Mouse (Mus musculus): Measurements from ENCODE around the gene Eif4ebp2. TPM values are rescaled to one million over a fixed set of nuclear protein-coding genes. Genes with fewer than 3 reads are reported as not detected.

The Eif4ebp2 gene
- total RNA-seq, 2 experiments from 2014 or later, result 45.2 to 47.5 TPM

- no peak for DNase-seq (ENCODE audit: extremely low spot score in 1 of 2, low spot score in 2 of 2)
- H3K27ac ChIP-seq, result no peak overlapping the region
- TF ChIP-seq CTCF (IDR thresholded peaks at IDR 0.05), result no peak
- no peak overlapping the region for H3K4me3 ChIP-seq
- intact Hi-C loops (cut with DNase I), result no loop called here
Observed at GRCm38 (mm10) chr10:61389020-61389419, 63.4 kb downstream of the Eif4ebp2 start.

- intact Hi-C loops (cut with DNase I), result no loop called here
- no peak for TF ChIP-seq CTCF (IDR thresholded peaks at IDR 0.05)
- Histone ChIP-seq H3K4me3 (no peak overlapping the region), H3K27ac (no peak overlapping the region)
- no peak for DNase-seq (ENCODE audit: extremely low spot score in 1 of 2, low spot score in 2 of 2)
Observed at GRCm38 (mm10) chr10:61386284-61386683, 66.2 kb downstream of the Eif4ebp2 start.

- TF ChIP-seq CTCF (IDR thresholded peaks at IDR 0.05), result no peak
- no peak overlapping the region for H3K4me3 ChIP-seq
- H3K27ac ChIP-seq, result no peak overlapping the region
- intact Hi-C loops (cut with DNase I), result no loop called here
- DNase-seq (ENCODE audit: extremely low spot score in 1 of 2, low spot score in 2 of 2), result no peak
Observed at GRCm38 (mm10) chr10:61385174-61385573, 67.3 kb downstream of the Eif4ebp2 start.

- DNase-seq (ENCODE audit: extremely low spot score in 1 of 2, low spot score in 2 of 2), result peak in 1 of 2 experiments; percentile 22
- peak overlapping the region; percentile 61 for H3K4me3 ChIP-seq
- intact Hi-C loops (cut with DNase I), result no loop called here
- no peak for TF ChIP-seq CTCF (IDR thresholded peaks at IDR 0.05)
- H3K27ac ChIP-seq, result peak overlapping the region; percentile 78
Observed at GRCm38 (mm10) chr10:61383715-61384047, 68.8 kb downstream of the Eif4ebp2 start.

GRCm38 (mm10) chr10:61383021-61383714, 69.3 kb downstream of the Eif4ebp2 start, which contains the start of gene Pald1:
Gene Pald1 (minus strand): TSS chr10:61383530.
- peak; percentile 40 to 64 for DNase-seq (ENCODE audit: extremely low spot score in 1 of 2, low spot score in 2 of 2)
- Histone ChIP-seq H3K27ac (peak within 1 kb of the TSS; percentile 78), H3K4me3 (peak within 1 kb of the TSS; percentile 61)
- intact Hi-C loops (cut with DNase I), result no loop called here
- TF ChIP-seq CTCF (IDR thresholded peaks at IDR 0.05), result no peak

GRCm38 (mm10) chr10:61382281-61382731, 70.2 kb downstream of the Eif4ebp2 start:
- intact Hi-C loops (cut with DNase I), result no loop called here
- DNase-seq (ENCODE audit: extremely low spot score in 1 of 2, low spot score in 2 of 2), result no peak
- Histone ChIP-seq H3K4me3 (peak overlapping the region; percentile 61), H3K27ac (peak overlapping the region; percentile 78)
- no peak for TF ChIP-seq CTCF (IDR thresholded peaks at IDR 0.05)

GRCm38 (mm10) chr10:61381823-61382222, 70.6 kb downstream of the Eif4ebp2 start:
- no peak overlapping the region; the same call in 1 of the 2 replicates for H3K27ac ChIP-seq
- no peak for TF ChIP-seq CTCF (IDR thresholded peaks at IDR 0.05)
- peak overlapping the region; percentile 61; the same call in 1 of the 2 replicates for H3K4me3 ChIP-seq
- intact Hi-C loops (cut with DNase I), result no loop called here
- DNase-seq (ENCODE audit: extremely low spot score in 1 of 2, low spot score in 2 of 2), result no peak

- TF ChIP-seq CTCF (IDR thresholded peaks at IDR 0.05), result no peak
- Histone ChIP-seq H3K4me3 (no peak overlapping the region), H3K27ac (peak overlapping the region; percentile 30)
- DNase-seq (ENCODE audit: extremely low spot score in 1 of 2, low spot score in 2 of 2), result no peak
- intact Hi-C loops (cut with DNase I), result no loop called here
Observed at GRCm38 (mm10) chr10:61380186-61380585, 72.3 kb downstream of the Eif4ebp2 start.

- Histone ChIP-seq H3K4me3 (no peak overlapping the region), H3K27ac (peak overlapping the region; percentile 5; the same call in 1 of the 2 replicates)
- intact Hi-C loops (cut with DNase I), result no loop called here
- DNase-seq (ENCODE audit: extremely low spot score in 1 of 2, low spot score in 2 of 2), result no peak
- TF ChIP-seq CTCF (IDR thresholded peaks at IDR 0.05), result no peak
Observed at GRCm38 (mm10) chr10:61379340-61380040, 73.0 kb downstream of the Eif4ebp2 start.

GRCm38 (mm10) chr10:61378698-61379097, 73.8 kb downstream of the Eif4ebp2 start:
- Histone ChIP-seq H3K4me3 (no peak overlapping the region), H3K27ac (no peak overlapping the region)
- intact Hi-C loops (cut with DNase I), result no loop called here
- no peak for TF ChIP-seq CTCF (IDR thresholded peaks at IDR 0.05)
- no peak for DNase-seq (ENCODE audit: extremely low spot score in 1 of 2, low spot score in 2 of 2)

Other genes with a start within 250 kb of the Eif4ebp2 start
- under 1 TPM; 0.20 to 0.30 TPM for gene Adamts14, start 179.2 kb downstream of the Eif4ebp2 start, total RNA-seq (2021)
- not detected for gene Prf1, start 154.8 kb downstream of the Eif4ebp2 start, total RNA-seq (2021)
- 1 to 10 TPM; 8.1 to 8.3 TPM for gene Pald1, start 69.1 kb downstream of the Eif4ebp2 start, total RNA-seq (2021)
- not detected for gene Nodal, start 34.7 kb downstream of the Eif4ebp2 start, total RNA-seq (2021)
- gene Lrrc20, start 23.1 kb upstream of the Eif4ebp2 start, total RNA-seq (2021), result 10 to 100 TPM; 17.6 to 18.2 TPM
- gene Npffr1, start 142.8 kb upstream of the Eif4ebp2 start, total RNA-seq (2021), result 1 to 10 TPM; 1.9 to 2.2 TPM
- 100 to 1,000 TPM; 100 to 115 TPM for gene Ppa1, start 195.9 kb upstream of the Eif4ebp2 start, total RNA-seq (2021)
- gene Sar1a, start 227.6 kb upstream of the Eif4ebp2 start, total RNA-seq (2021), result 100 to 1,000 TPM; 122 to 126 TPM
- gene Tysnd1, start 242.9 kb upstream of the Eif4ebp2 start, total RNA-seq (2021), result 10 to 100 TPM; 22.7 to 23.3 TPM

All from left cerebral cortex, adult 2 months (tissue).